Mouse (Mus musculus): ENCODE data around the gene Cfap97d2. TPM values are rescaled to one million over a fixed set of nuclear protein-coding genes. Genes with fewer than 3 reads are reported as not detected.
"Not testable (repeated sequence)": the region's sequence is repeated elsewhere in the genome, so short reads cannot be mapped to it uniquely, and the experiment has no call there.

The Cfap97d2 gene
- total RNA-seq, 2 experiments from 2014 or later: not detected

- intact Hi-C loops (cut with DNase I): loop anchor here (5.0 kb wide), 2 partner anchors 125 to 175 kb away; no protein-coding TSS in a partner anchor
- DNase-seq: no peak
These were observed 21.9 kb downstream of the Cfap97d2 start for GRCm38 (mm10) chr8:13727469-13728094.

GRCm38 (mm10) chr8:13740323-13740770 lies 34.7 kb downstream of the Cfap97d2 start:
- intact Hi-C loops (cut with DNase I): no loop called here
- peak; percentile 47 to 56 for DNase-seq

DNA sequence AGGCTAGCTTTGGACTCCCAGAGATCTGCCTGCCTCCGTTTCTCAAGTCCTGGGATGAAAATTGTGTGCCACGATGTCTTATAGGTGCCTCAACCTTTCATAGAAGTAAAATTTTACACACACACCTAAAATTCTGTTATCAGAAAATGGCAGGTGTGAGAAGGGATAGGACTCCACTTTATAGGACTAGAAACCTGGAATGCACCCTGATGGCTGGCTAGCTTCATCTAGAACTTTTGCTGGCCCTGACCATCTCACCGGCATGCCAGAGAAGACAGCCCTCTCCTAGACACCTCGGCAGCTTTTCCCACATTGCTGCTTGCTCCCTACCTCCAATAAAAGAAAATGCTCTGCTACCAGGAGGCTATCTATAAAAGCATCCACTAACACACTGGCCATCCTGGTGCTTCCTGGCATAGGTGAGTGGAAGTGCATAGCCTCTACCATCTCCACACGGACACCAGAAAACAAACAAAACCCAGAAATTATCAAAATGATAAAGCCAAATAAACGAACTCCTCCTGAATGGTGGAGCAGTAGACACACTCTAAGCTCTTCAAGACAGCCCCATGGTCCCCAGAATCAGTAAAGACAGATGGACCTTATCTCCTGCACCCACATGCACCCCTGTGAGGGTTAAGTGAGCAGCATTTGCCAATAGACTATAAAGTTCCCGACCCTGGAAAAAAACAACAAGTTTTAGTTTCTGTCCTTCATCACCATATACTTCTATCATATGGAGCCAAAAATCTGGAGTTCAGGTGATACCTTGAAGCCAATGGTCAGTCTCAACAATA lies 35.3 kb downstream of the Cfap97d2 start:
- no peak for DNase-seq
- intact Hi-C loops (cut with DNase I): no loop called here

- DNase-seq; intact Hi-C loops (cut with DNase I): not testable (repeated sequence)
These were observed 40.5 kb downstream of the Cfap97d2 start for GRCm38 (mm10) chr8:13746212-13746611.

DNA sequence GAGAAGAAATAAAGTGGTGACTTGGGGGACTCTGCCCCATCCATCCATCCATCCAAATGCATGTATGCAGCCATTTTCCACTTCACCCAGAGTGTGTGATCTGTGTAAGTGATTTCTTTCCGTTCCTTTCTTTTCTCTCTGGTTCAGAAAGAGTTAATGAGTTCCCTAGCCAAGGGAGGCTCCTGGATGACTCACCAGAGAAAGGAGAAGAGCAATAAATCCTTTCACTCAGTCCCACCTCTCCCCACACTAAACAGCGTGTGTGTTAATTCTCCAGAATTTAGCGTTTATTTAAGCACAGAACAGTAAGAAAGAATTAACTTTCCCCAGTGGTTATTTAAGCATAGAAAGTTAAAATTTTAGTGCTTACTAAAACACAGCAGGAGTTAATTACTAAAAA lies 41.9 kb downstream of the Cfap97d2 start:
- DNase-seq: no peak
- intact Hi-C loops (cut with DNase I): no loop called here

DNA sequence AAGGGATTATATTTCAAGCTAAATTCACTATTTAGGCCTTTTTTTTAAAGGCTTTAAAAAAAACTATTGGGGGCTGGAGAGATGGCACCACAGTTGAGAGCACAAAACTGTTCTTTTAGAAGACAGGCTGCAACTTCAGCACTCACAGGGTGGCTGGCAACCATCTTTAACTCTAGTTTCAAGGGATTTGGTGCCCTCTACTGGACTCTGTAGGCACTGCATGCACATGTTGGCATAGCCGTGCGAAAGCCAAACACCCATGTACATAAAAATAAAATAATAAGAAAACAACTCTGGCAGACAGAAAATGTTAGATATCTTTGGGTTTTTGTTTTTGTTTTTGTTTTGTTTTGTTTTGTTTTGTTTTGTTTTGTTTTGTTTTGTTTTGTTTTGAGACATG lies 48.0 kb downstream of the Cfap97d2 start:
- peak; percentile 78 to 90 for DNase-seq
- intact Hi-C loops (cut with DNase I): loop anchor here (1.0 to 5.0 kb wide), 4 partner anchors 76 to 341 kb away; partner anchors contain the start of gene Rasa3

DNA sequence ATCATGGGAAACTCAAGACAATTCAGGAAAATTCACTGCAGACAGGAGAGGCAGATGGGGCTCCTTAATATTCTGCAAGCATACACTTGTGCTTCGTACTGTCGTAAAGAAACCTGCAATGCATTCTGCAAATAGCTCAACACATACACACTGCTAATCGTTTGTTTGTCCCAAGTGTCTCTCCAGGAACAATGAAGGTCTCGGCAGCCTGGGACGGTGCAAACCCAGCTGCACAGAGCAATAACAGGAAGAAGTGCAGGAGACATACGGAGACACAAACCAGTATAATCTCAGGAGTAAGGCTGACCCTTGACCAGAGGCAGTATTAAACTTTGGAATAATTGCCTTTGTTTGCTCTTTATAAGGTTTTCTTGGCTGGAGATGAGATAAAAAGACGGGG lies 50.8 kb downstream of the Cfap97d2 start:
- no peak for DNase-seq
- intact Hi-C loops (cut with DNase I): loop anchor here (5.0 kb wide), 1 partner anchor 154 kb away; no protein-coding TSS in a partner anchor

GRCm38 (mm10) chr8:13756982-13757804 lies 51.5 kb downstream of the Cfap97d2 start, which contains the start of gene Cdc16:
Gene Cdc16, plus strand, starts transcription at chr8:13757676.
- DNase-seq: peak; percentile 92 to 95
- intact Hi-C loops (cut with DNase I): loop anchor here (5.0 kb wide), 1 partner anchor 155 kb away; no protein-coding TSS in a partner anchor

DNA sequence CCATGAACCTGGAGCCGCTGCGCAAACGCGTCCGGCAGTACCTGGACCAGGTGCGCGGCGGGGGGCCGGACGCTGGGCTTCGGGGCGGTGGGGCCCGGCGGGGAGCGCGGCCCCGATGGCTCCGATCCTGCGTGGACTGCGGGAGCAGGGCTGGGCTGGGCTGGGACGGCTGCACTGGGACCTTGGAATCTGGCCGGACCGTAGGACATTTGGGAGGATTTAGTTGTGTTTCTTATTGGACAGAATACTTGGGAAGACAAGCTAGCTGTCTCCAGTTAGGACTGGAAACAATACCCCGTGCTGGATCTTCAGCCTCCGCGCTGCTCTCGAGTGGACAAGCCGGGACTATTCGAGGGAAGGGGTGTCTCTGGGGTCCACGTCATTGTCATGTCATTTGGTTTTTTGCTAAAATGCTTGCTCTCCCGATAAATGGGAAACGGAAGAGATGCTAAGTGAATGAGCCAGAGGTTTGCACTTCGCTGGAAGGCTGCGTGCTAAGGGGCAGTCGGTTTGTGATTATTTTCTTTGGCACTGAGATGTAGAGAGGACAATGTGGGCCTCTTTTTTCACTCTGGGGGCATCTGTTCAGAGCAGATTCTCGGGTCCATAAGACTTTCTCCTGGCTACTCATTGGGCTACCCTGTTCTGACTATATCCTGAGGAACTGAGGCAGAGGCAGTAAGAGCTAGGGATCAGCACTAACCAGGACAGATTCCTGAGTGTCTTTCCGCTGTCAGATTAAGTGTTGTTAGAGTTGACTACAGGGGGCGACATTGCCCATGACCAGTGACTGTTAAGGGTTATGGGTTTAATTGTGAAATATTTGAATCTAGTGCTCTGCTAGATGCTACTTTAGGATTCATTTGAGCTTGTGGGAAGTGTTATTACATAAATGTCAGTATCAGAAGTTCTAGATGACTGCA lies 52.4 kb downstream of the Cfap97d2 start:
- peak; percentile 46 to 58 for DNase-seq

GRCm38 (mm10) chr8:13769206-13769605 lies 63.5 kb downstream of the Cfap97d2 start:
- no peak for DNase-seq
- intact Hi-C loops (cut with DNase I): no loop called here

More for the DNA sequence above, 52.4 kb downstream of the Cfap97d2 start:
- intact Hi-C loops (cut with DNase I): loop anchor here (5.0 kb wide), 1 partner anchor 156 kb away; no protein-coding TSS in a partner anchor

- intact Hi-C loops (cut with DNase I): no loop called here
- no peak for DNase-seq
These were observed 74.8 kb downstream of the Cfap97d2 start for GRCm38 (mm10) chr8:13780536-13780935.

- DNase-seq: peak; percentile 92 to 95
- intact Hi-C loops (cut with DNase I): loop anchor here (5.0 kb wide), 2 partner anchors 87 to 102 kb away; no protein-coding TSS in a partner anchor
These were observed 79.6 kb downstream of the Cfap97d2 start, which contains the start of gene Upf3a for GRCm38 (mm10) chr8:13785250-13785763. Gene Upf3a, plus strand, starts transcription at chr8:13785615.

DNA sequence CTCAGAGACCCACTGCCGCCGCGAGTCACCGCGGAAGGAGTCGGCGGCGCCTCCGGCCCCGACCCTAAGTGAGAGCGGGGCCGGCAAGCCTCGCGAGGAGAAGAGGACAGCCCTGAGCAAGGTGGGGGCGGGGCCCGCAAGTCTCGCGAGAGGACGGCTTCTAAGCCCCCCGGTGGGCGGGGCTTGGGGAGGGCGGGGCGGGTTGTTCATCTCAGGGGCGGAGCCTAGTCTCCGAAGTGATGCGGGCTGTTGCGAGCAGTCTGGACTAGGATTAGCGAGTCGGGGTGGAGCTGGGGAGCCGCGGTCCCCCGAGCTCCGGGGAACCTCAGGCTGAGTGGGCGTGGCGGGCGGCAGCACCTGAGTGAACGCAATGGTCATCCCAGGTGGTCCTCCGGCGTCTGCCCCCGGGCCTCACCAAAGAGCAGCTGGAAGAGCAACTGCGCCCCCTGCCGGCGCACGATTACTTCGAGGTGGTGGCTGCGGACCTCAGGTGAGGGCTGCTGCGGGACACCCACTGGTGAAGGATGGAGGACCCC lies 80.1 kb downstream of the Cfap97d2 start:
- peak; percentile 98 for DNase-seq
- intact Hi-C loops (cut with DNase I): loop anchor here (5.0 kb wide), 2 partner anchors 86 to 101 kb away; no protein-coding TSS in a partner anchor

DNA sequence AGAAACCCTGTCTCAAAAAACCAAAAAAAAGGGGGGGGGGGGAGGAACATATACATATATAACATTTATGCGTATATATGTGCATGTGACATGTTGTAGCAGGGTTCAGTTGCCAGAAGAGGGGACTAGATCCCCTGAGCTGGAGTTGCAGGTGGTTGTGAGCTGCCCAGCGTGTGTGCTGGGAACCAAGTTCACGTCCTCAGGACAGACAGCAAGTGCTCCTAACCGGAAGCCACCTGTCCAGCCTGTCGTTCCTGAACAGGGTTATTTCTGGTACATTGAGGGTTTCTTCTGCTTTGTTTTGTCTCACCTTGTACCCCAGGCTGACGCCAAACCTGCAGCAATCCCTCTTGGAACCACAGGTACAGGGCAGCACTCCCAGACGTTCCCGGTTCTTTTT lies 83.9 kb downstream of the Cfap97d2 start:
- intact Hi-C loops (cut with DNase I): loop anchor here (5.0 kb wide), 2 partner anchors 83 to 98 kb away; no protein-coding TSS in a partner anchor
- DNase-seq: no peak
